Mouse (Mus musculus): ENCODE data around the gene Spata16. TPM values are rescaled to one million over a fixed set of nuclear protein-coding genes. Genes with fewer than 3 reads are reported as not detected.

The Spata16 gene
- polyA plus RNA-seq, 1 experiment from 2014 or later, result not detected

GRCm38 (mm10) chr3:26877291-26877690, 239.9 kb downstream of the Spata16 start:
- Histone ChIP-seq H3K4me3 (ENCODE audit: low read depth, low read length) (no peak overlapping the region), H3K9me3 (ENCODE audit: control insufficient read depth) (no peaks in the 10 kb centered on the region), H3K4me2 (replicated peaks; ENCODE audit: low read depth) (no peak overlapping the region), H3K27me3 (replicated peaks; ENCODE audit: control insufficient read depth, insufficient read depth, low read length) (no peaks in the 10 kb centered on the region), H3K9ac (ENCODE audit: low read depth, low read length) (no peak overlapping the region), H3K36me3 (ENCODE audit: control insufficient read depth, insufficient read depth) (no peaks in the 10 kb centered on the region), H3K27ac (ENCODE audit: low read depth, low read length) (no peak overlapping the region), H3K4me1 (replicated peaks; ENCODE audit: control insufficient read depth, insufficient read depth, low read length) (no peaks in the 10 kb centered on the region)
- no peak for TF ChIP-seq CTCF (IDR thresholded peaks at IDR 0.05; ENCODE audit: low read depth)
- no peak for ATAC-seq
- 82% methylated on average over 2 of the region's 2 CpGs for WGBS

GRCm38 (mm10) chr3:26916607-26917006, 279.2 kb downstream of the Spata16 start:
- H3K27me3 ChIP-seq (replicated peaks; ENCODE audit: control insufficient read depth, insufficient read depth, low read length), result no peaks in the 10 kb centered on the region
- no peak overlapping the region for H3K4me2 ChIP-seq (replicated peaks; ENCODE audit: low read depth)
- WGBS, result 77% methylated on average over 1 of the region's 1 CpGs
- no peak overlapping the region for H3K4me3 ChIP-seq (ENCODE audit: low read depth, low read length)
- TF ChIP-seq CTCF (IDR thresholded peaks at IDR 0.05; ENCODE audit: low read depth), result no peak
- H3K9ac ChIP-seq (ENCODE audit: low read depth, low read length), result no peak overlapping the region
- no peak overlapping the region for H3K27ac ChIP-seq (ENCODE audit: low read depth, low read length)
- H3K9me3 ChIP-seq (ENCODE audit: control insufficient read depth), result no peaks in the 10 kb centered on the region
- ATAC-seq, result no peak
- no peaks in the 10 kb centered on the region for H3K4me1 ChIP-seq (replicated peaks; ENCODE audit: control insufficient read depth, insufficient read depth, low read length)
- H3K36me3 ChIP-seq (ENCODE audit: control insufficient read depth, insufficient read depth), result no peaks in the 10 kb centered on the region

- Histone ChIP-seq H3K36me3 (ENCODE audit: control insufficient read depth, insufficient read depth) (no peaks in the 10 kb centered on the region), H3K27me3 (replicated peaks; ENCODE audit: control insufficient read depth, insufficient read depth, low read length) (no peaks in the 10 kb centered on the region), H3K9ac (ENCODE audit: low read depth, low read length) (no peak overlapping the region), H3K4me2 (replicated peaks; ENCODE audit: low read depth) (no peak overlapping the region), H3K9me3 (ENCODE audit: control insufficient read depth) (no peaks in the 10 kb centered on the region), H3K4me1 (replicated peaks; ENCODE audit: control insufficient read depth, insufficient read depth, low read length) (no peaks in the 10 kb centered on the region), H3K27ac (ENCODE audit: low read depth, low read length) (no peak overlapping the region), H3K4me3 (ENCODE audit: low read depth, low read length) (no peak overlapping the region)
- TF ChIP-seq CTCF (IDR thresholded peaks at IDR 0.05; ENCODE audit: low read depth), result no peak
- 49% methylated on average over 7 of the region's 7 CpGs for WGBS
- ATAC-seq, result no peak
Observed at GRCm38 (mm10) chr3:26920986-26921385, 283.6 kb downstream of the Spata16 start.

GRCm38 (mm10) chr3:26921576-26921975, 284.2 kb downstream of the Spata16 start:
- Histone ChIP-seq H3K4me2 (replicated peaks; ENCODE audit: low read depth) (no peak overlapping the region), H3K4me3 (ENCODE audit: low read depth, low read length) (no peak overlapping the region), H3K36me3 (ENCODE audit: control insufficient read depth, insufficient read depth) (no peaks in the 10 kb centered on the region), H3K27ac (ENCODE audit: low read depth, low read length) (no peak overlapping the region), H3K4me1 (replicated peaks; ENCODE audit: control insufficient read depth, insufficient read depth, low read length) (no peaks in the 10 kb centered on the region), H3K27me3 (replicated peaks; ENCODE audit: control insufficient read depth, insufficient read depth, low read length) (no peaks in the 10 kb centered on the region), H3K9me3 (ENCODE audit: control insufficient read depth) (no peaks in the 10 kb centered on the region), H3K9ac (ENCODE audit: low read depth, low read length) (no peak overlapping the region)
- no peak for TF ChIP-seq CTCF (IDR thresholded peaks at IDR 0.05; ENCODE audit: low read depth)
- no peak for ATAC-seq
- 90% methylated on average over 2 of the region's 2 CpGs for WGBS

GRCm38 (mm10) chr3:26923391-26923790, 286.0 kb downstream of the Spata16 start:
- Histone ChIP-seq H3K4me2 (replicated peaks; ENCODE audit: low read depth) (no peak overlapping the region), H3K9ac (ENCODE audit: low read depth, low read length) (no peak overlapping the region), H3K9me3 (ENCODE audit: control insufficient read depth) (no peaks in the 10 kb centered on the region), H3K4me1 (replicated peaks; ENCODE audit: control insufficient read depth, insufficient read depth, low read length) (no peaks in the 10 kb centered on the region), H3K4me3 (ENCODE audit: low read depth, low read length) (no peak overlapping the region), H3K27me3 (replicated peaks; ENCODE audit: control insufficient read depth, insufficient read depth, low read length) (no peaks in the 10 kb centered on the region), H3K36me3 (ENCODE audit: control insufficient read depth, insufficient read depth) (no peaks in the 10 kb centered on the region), H3K27ac (ENCODE audit: low read depth, low read length) (no peak overlapping the region)
- 82% methylated on average over 5 of the region's 5 CpGs for WGBS
- no peak for TF ChIP-seq CTCF (IDR thresholded peaks at IDR 0.05; ENCODE audit: low read depth)
- no peak for ATAC-seq

- Histone ChIP-seq H3K4me3 (ENCODE audit: low read depth, low read length) (no peak overlapping the region), H3K4me1 (replicated peaks; ENCODE audit: control insufficient read depth, insufficient read depth, low read length) (no peaks in the 10 kb centered on the region), H3K9ac (ENCODE audit: low read depth, low read length) (no peak overlapping the region), H3K27me3 (replicated peaks; ENCODE audit: control insufficient read depth, insufficient read depth, low read length) (no peaks in the 10 kb centered on the region), H3K4me2 (replicated peaks; ENCODE audit: low read depth) (no peak overlapping the region), H3K9me3 (ENCODE audit: control insufficient read depth) (no peaks in the 10 kb centered on the region), H3K36me3 (ENCODE audit: control insufficient read depth, insufficient read depth) (no peaks in the 10 kb centered on the region), H3K27ac (ENCODE audit: low read depth, low read length) (no peak overlapping the region)
- no peak for TF ChIP-seq CTCF (IDR thresholded peaks at IDR 0.05; ENCODE audit: low read depth)
- no peak for ATAC-seq
- WGBS, result 25% methylated on average over 3 of the region's 3 CpGs
Observed at GRCm38 (mm10) chr3:26924212-26924611, 286.8 kb downstream of the Spata16 start.

GRCm38 (mm10) chr3:26933079-26933478, 295.7 kb downstream of the Spata16 start:
- Histone ChIP-seq H3K27me3 (replicated peaks; ENCODE audit: control insufficient read depth, insufficient read depth, low read length) (no peaks in the 10 kb centered on the region), H3K4me3 (ENCODE audit: low read depth, low read length) (no peak overlapping the region), H3K36me3 (ENCODE audit: control insufficient read depth, insufficient read depth) (no peaks in the 10 kb centered on the region), H3K4me2 (replicated peaks; ENCODE audit: low read depth) (no peak overlapping the region), H3K9ac (ENCODE audit: low read depth, low read length) (no peak overlapping the region), H3K9me3 (ENCODE audit: control insufficient read depth) (no peaks in the 10 kb centered on the region), H3K4me1 (replicated peaks; ENCODE audit: control insufficient read depth, insufficient read depth, low read length) (no peaks in the 10 kb centered on the region), H3K27ac (ENCODE audit: low read depth, low read length) (no peak overlapping the region)
- 80% methylated on average over 3 of the region's 3 CpGs for WGBS
- TF ChIP-seq CTCF (IDR thresholded peaks at IDR 0.05; ENCODE audit: low read depth), result no peak
- ATAC-seq, result no peak

Data from intestine, postnatal 0 days (tissue).